Mouse (Mus musculus): ENCODE data around the gene Dab1. TPM values are rescaled to one million over a fixed set of nuclear protein-coding genes. Genes with fewer than 3 reads are reported as not detected.
A peak's percentile ranks its signal among the peaks of the same experiment; 100 is the strongest.

Gene Dab1
- polyA plus RNA-seq, 1 experiment from 2014 or later, result 22.8 TPM

GRCm38 (mm10) chr4:103580021-103580420, 39.1 kb upstream of the Dab1 start:
- Histone ChIP-seq H3K36me3 (ENCODE audit: insufficient read depth, low read length) (no peaks in the 10 kb centered on the region), H3K27ac (no peak overlapping the region), H3K4me2 (ENCODE audit: low read length) (no peak overlapping the region), H3K4me3 (replicated peaks; ENCODE audit: low read depth, low read length) (no peak overlapping the region), H3K4me1 (replicated peaks; ENCODE audit: insufficient read depth, low read length) (no peaks in the 10 kb centered on the region), H3K27me3 (ENCODE audit: insufficient read depth, low read length) (no peaks in the 10 kb centered on the region), H3K9ac (ENCODE audit: low read depth, low read length) (no peak overlapping the region), H3K9me3 (replicated peaks; ENCODE audit: low read length) (no peaks in the 10 kb centered on the region)
- ATAC-seq (replicated peaks; ENCODE audit: low FRiP score, low read depth) (no peak), DNase-seq (ENCODE audit: low spot score) (no peak)
- TF ChIP-seq CTCF (IDR thresholded peaks at IDR 0.05; ENCODE audit: low read depth), result no peak
- WGBS, result 82% methylated on average over 9 of the region's 9 CpGs

- 60% methylated on average over 3 of the region's 3 CpGs for WGBS
- Histone ChIP-seq H3K27me3 (ENCODE audit: insufficient read depth, low read length) (peaks cover 12% of the 10 kb centered on the region), H3K36me3 (ENCODE audit: insufficient read depth, low read length) (no peaks in the 10 kb centered on the region), H3K4me3 (replicated peaks; ENCODE audit: low read depth, low read length) (no peak overlapping the region), H3K9ac (ENCODE audit: low read depth, low read length) (no peak overlapping the region), H3K4me2 (ENCODE audit: low read length) (no peak overlapping the region), H3K4me1 (replicated peaks; ENCODE audit: insufficient read depth, low read length) (no peaks in the 10 kb centered on the region; the same call in 1 of the 2 replicates), H3K9me3 (replicated peaks; ENCODE audit: low read length) (no peaks in the 10 kb centered on the region), H3K27ac (no peak overlapping the region)
- no peak for DNase-seq (ENCODE audit: low spot score)
- no peak for ATAC-seq (replicated peaks; ENCODE audit: low FRiP score, low read depth)
- no peak for TF ChIP-seq CTCF (IDR thresholded peaks at IDR 0.05; ENCODE audit: low read depth)
Measured at GRCm38 (mm10) chr4:103615011-103615410, 4.1 kb upstream of the Dab1 start.

DNA sequence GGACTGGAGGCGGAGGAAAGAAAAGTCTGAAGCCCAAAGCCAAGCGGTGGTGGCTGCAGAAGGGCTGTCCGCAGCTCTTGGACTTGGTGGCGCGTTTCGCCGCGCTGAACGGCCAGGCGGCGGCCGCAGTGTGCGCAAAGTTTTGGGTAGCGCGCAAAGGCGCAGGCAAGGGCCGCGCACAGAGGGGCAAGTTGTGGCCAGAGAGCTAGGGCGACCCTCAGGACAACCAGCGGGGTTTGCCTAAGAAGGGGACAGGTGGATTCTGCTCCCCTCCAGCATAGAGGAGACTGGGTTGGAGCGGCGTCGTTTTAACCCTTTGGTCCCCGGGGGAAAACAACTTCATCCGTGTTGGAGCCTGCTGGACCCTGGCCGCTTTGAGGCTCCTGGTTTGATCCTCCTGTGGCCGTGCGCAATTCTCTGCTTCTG, 800 bp downstream of the Dab1 start:
- WGBS, result 1% methylated on average over 28 of the region's 28 CpGs
- 0 out of 2 replicates have a peak, but pooled peaks have one; percentile 13 for ATAC-seq (replicated peaks; ENCODE audit: low FRiP score, low read depth)
- Histone ChIP-seq H3K27me3 (ENCODE audit: insufficient read depth, low read length) (peaks cover 25% of the 10 kb centered on the region), H3K4me2 (ENCODE audit: low read length) (peak overlapping the region; percentile 50), H3K9me3 (replicated peaks; ENCODE audit: low read length) (no peaks in the 10 kb centered on the region), H3K4me3 (replicated peaks; ENCODE audit: low read depth, low read length) (peak overlapping the region; percentile 21), H3K36me3 (ENCODE audit: insufficient read depth, low read length) (no peaks in the 10 kb centered on the region), H3K9ac (ENCODE audit: low read depth, low read length) (no peak overlapping the region), H3K27ac (no peak overlapping the region), H3K4me1 (replicated peaks; ENCODE audit: insufficient read depth, low read length) (no peaks in the 10 kb centered on the region; the same call in 1 of the 2 replicates)
- no peak for TF ChIP-seq CTCF (IDR thresholded peaks at IDR 0.05; ENCODE audit: low read depth)
- DNase-seq (ENCODE audit: low spot score), result peak; percentile 16

DNA sequence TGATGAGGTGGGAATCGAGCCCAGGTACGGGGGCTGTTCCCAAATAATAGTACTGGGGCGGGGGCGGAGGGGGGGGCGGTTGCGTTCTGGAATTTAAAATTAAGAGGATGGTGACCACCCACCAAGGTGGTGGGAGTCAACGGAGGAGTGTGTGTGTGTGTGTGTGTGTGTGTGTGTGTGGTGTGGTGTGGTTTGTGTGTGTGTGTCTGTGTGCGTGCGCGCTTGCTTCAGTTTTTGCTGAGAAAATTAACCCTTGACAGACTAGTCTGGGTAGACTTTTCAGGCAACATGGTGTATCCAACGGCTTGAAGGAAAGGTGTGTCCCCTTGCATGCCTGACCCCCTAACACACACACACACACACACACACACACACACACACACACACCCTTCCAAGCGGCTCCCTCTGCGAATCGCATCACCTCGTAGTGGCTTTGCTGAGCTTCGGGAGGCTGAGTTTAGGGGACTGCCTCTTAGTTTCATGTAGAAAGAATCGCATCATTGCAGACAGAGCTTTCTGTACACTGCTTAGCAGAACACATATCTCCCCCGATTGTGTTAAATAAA, 1.5 kb downstream of the Dab1 start:
- DNase-seq (ENCODE audit: low spot score) (no peak), ATAC-seq (replicated peaks; ENCODE audit: low FRiP score, low read depth) (no peak)
- peak overlapping the region; percentile 50 for H3K4me2 ChIP-seq (ENCODE audit: low read length)
- H3K27me3 ChIP-seq (ENCODE audit: insufficient read depth, low read length), result peaks cover 25% of the 10 kb centered on the region
- no peak overlapping the region for H3K27ac ChIP-seq
- WGBS, result 8% methylated on average over 18 of the region's 18 CpGs
- no peak overlapping the region for H3K4me3 ChIP-seq (replicated peaks; ENCODE audit: low read depth, low read length)
- H3K9ac ChIP-seq (ENCODE audit: low read depth, low read length), result no peak overlapping the region
- H3K9me3 ChIP-seq (replicated peaks; ENCODE audit: low read length), result no peaks in the 10 kb centered on the region
- TF ChIP-seq CTCF (IDR thresholded peaks at IDR 0.05; ENCODE audit: low read depth), result no peak
- no peaks in the 10 kb centered on the region for H3K36me3 ChIP-seq (ENCODE audit: insufficient read depth, low read length)
- no peaks in the 10 kb centered on the region; the same call in 1 of the 2 replicates for H3K4me1 ChIP-seq (replicated peaks; ENCODE audit: insufficient read depth, low read length)

- Histone ChIP-seq H3K4me2 (ENCODE audit: low read length) (0 out of 2 replicates have a peak overlapping the region, but pooled peaks have one; percentile 18), H3K27me3 (ENCODE audit: insufficient read depth, low read length) (peaks cover 25% of the 10 kb centered on the region)
- WGBS, result 4% methylated on average over 5 of the region's 5 CpGs
Measured at GRCm38 (mm10) chr4:103621586-103621985, 2.4 kb downstream of the Dab1 start.

GRCm38 (mm10) chr4:103630177-103630576, 11.0 kb downstream of the Dab1 start:
- Histone ChIP-seq H3K36me3 (ENCODE audit: insufficient read depth, low read length) (no peaks in the 10 kb centered on the region), H3K9me3 (replicated peaks; ENCODE audit: low read length) (no peaks in the 10 kb centered on the region), H3K27ac (no peak overlapping the region), H3K4me1 (replicated peaks; ENCODE audit: insufficient read depth, low read length) (no peaks in the 10 kb centered on the region), H3K4me2 (ENCODE audit: low read length) (no peak overlapping the region), H3K9ac (ENCODE audit: low read depth, low read length) (no peak overlapping the region), H3K4me3 (replicated peaks; ENCODE audit: low read depth, low read length) (no peak overlapping the region), H3K27me3 (ENCODE audit: insufficient read depth, low read length) (no peaks in the 10 kb centered on the region)
- WGBS, result 67% methylated on average over 4 of the region's 4 CpGs
- ATAC-seq (replicated peaks; ENCODE audit: low FRiP score, low read depth) (no peak), DNase-seq (ENCODE audit: low spot score) (no peak)
- no peak for TF ChIP-seq CTCF (IDR thresholded peaks at IDR 0.05; ENCODE audit: low read depth)

More at GRCm38 (mm10) chr4:103621586-103621985, 2.4 kb downstream of the Dab1 start:
- no peaks in the 10 kb centered on the region for H3K36me3 ChIP-seq (ENCODE audit: insufficient read depth, low read length)
- H3K9ac ChIP-seq (ENCODE audit: low read depth, low read length), result no peak overlapping the region
- H3K4me3 ChIP-seq (replicated peaks; ENCODE audit: low read depth, low read length), result no peak overlapping the region
- 0 out of 2 replicates have a peak, but pooled peaks have one; percentile 29 for ATAC-seq (replicated peaks; ENCODE audit: low FRiP score, low read depth)
- no peaks in the 10 kb centered on the region for H3K9me3 ChIP-seq (replicated peaks; ENCODE audit: low read length)
- no peaks in the 10 kb centered on the region; the same call in 1 of the 2 replicates for H3K4me1 ChIP-seq (replicated peaks; ENCODE audit: insufficient read depth, low read length)
- TF ChIP-seq CTCF (IDR thresholded peaks at IDR 0.05; ENCODE audit: low read depth), result no peak
- DNase-seq (ENCODE audit: low spot score), result no peak
- no peak overlapping the region for H3K27ac ChIP-seq

Data from kidney, postnatal 0 days (tissue).